Mouse (Mus musculus): ENCODE measurements at regions not wholly inside any gene's neighbourhood (a gene's known extent, or its start where the extent isn't known, plus 50 kb on each side); places are given as distances from the start of the nearest gene placed in this dataset.

- no peak for DNase-seq
Measured at GRCm38 (mm10) chr14:64511300-64511699, 407.2 kb downstream of the Prss52 start.

GRCm38 (mm10) chr14:64512726-64513125, 408.6 kb downstream of the Prss52 start:
- no peak for DNase-seq

DNA sequence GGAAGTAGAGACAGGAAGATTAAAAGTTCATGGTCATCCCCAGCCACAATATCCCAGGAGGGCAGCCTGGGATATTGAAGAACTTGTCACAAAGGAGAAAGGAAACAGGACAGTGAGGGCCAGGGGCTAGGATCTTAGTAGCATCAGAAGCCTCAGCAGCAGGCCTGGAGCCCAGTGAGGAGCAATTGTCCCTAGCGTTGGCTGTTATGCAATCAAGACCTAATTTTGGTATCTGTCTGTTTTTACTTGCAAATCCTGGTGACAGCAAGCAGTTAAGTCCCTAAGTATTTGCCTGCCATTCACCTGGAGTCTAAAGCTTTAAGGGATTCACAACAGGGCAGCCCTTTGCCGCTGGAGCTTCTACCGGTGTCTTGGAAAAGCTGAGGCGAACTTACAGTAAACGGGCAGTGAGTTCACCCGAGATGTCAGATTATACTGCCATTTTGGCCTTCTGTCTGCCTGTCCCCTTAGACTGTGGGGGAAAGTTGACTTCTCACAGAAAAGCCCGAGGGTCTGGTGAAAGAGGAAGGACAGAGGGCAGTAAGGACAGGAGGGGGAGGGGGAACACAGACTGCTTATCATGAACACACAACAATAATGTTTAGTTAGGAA, 413.6 kb downstream of the Prss52 start:
- DNase-seq = no peak

- no peak for DNase-seq
Measured at GRCm38 (mm10) chr14:64524641-64525040, 420.6 kb downstream of the Prss52 start.

DNA sequence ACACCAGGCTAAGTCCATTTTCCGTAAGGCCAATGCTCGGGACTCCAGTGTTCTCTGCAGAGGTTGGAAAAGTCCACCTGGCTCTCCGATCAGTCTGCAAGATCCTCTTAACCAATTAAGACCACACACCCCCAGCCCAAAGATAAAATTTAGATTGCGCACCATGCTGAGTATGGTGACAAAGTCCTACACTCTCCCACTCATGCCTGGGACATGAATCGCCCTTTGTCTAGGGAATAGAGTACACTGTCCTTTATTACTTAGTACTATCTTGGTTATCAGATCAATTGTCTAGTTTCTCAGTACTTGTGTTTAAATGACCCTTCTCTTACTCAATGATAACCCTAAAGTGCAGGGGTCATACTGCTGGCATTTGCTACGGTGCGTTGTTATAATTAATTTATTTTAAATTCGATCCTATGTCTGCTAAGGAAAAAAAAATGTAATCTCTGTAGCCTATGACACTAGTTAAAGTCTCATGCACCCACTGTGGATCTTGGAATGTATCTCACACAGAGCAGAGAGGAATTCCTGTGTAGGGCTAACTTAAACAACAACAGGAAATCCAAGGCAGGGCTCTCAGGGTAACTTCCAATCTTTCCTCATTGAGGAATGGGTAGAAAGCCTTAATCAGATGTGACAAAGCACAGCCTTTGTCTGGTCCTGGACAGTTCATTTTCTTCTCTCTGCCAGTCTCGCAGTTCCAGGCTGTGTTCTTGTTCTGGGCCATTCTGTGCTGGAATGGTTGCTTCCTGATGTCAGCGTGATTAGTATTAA, 421.4 kb downstream of the Prss52 start:
- no peak for DNase-seq

DNA sequence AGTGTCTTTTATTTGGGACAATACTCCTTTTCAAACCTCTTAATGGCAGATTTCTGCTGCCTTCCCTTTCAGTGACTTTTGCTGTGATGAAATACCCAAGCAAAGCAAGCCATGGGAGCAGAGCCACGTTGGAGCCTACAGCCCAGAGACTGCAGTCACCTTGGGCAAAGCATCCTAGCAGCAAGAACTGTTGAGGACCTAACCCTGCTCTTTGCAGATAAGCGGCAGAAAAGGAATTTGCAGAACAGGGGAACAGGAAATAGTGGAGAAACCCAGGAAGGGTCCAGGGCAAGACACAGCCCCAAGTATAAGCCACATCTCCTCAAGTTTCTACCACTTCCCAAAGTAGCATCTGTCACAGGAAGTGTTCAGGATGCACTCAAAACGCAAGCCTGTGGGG, 426.5 kb downstream of the Prss52 start:
- no peak for DNase-seq

- no peak for DNase-seq
Measured at GRCm38 (mm10) chr14:64531221-64531949, 427.3 kb downstream of the Prss52 start.

DNA sequence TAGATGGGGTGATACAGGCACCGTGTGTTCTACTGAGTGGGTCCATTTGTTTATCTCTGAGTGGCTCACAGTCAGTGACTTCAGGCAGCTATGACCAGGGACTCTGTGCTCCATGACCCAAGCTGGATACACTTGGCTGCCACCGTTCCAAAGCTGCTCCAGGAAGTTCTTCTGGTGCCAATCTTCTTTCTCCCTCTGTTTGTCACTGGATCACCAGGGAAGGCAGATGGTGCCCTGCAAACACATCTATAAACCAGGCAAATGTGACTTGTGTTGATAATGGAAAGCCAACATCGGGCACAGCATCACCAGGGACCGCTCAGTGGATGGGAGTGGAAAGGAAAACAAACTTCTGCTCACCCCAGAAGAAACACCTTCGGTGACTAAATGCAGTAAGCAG, 428.3 kb downstream of the Prss52 start:
- DNase-seq = no peak

DNA sequence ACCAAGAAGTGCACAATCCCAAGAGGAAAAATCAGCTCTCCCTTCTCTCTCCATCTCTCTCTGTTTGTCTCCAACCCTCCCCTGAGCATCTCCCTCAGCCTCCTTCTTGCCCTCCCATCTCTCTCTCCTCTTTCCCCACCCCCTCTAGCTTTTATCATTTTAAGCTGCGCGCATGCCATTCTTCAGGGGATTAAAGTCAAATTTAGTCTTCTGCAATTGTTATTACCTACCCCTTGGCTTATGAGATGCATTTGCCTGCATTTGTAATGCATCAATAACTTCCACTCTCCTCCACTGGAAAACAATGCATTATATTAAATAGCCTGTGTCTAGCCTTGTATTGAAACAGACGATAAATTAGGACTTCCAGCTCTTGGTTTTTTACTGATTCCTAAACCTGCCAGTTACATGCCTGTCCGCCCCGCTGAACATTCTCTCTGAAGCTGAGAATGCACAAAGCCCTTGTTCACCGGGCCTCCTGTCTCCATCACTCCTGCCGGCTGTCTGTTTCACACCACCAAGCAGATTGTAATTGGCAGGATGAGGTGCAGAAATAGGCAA, 429.6 kb downstream of the Prss52 start:
- DNase-seq = no peak

DNA sequence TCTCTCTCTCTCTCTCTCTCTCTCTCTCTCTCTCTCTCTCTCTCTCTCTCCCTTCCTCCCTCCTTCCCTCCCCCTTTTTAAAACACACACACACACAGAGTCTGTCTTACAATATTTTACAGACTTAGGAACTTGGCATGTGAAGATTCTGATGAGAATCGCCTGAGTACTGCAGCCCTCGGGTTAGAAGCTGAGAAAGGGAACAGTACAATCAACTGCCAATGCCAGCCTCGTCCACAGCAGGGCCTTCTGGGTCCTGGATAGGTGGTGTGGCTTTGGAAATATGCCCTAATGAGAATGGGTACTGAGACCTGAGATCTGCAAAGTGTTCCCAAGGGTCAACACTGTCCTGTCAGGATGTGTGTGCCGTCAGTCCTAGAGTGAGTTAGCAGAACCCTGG, 430.1 kb downstream of the Prss52 start:
- no peak for DNase-seq

- DNase-seq = no peak
Measured at GRCm38 (mm10) chr14:64539436-64539835, 435.4 kb downstream of the Prss52 start.

- DNase-seq = no peak
Measured at GRCm38 (mm10) chr14:64545056-64545455, 441.0 kb downstream of the Prss52 start.

GRCm38 (mm10) chr14:64546787-64547186, 442.7 kb downstream of the Prss52 start:
- peak; percentile 44 for DNase-seq

DNA sequence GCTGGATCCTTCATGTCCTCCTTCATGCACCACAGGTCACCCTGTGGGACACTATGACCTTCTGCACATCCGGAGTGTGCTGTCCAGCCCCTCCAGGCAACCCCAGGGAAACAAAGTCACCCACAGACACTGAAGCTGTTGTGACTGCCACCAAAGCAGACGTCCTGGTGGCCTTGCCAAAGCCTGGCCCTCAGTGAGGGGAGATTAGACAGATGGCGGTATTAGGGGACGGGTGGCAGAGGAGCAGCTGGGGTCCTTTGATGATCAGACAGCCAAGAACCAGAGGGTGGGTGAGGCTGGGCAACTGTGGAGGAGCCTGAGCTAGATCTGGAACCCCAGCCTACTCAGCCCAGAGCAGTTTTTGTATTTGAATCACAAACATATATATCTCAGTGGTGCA, 448.9 kb downstream of the Prss52 start:
- DNase-seq = no peak

- no peak for DNase-seq
Measured at GRCm38 (mm10) chr14:64556042-64556441, 452.0 kb downstream of the Prss52 start.

GRCm38 (mm10) chr14:64557453-64557852, 453.4 kb downstream of the Prss52 start:
- no peak for DNase-seq

DNA sequence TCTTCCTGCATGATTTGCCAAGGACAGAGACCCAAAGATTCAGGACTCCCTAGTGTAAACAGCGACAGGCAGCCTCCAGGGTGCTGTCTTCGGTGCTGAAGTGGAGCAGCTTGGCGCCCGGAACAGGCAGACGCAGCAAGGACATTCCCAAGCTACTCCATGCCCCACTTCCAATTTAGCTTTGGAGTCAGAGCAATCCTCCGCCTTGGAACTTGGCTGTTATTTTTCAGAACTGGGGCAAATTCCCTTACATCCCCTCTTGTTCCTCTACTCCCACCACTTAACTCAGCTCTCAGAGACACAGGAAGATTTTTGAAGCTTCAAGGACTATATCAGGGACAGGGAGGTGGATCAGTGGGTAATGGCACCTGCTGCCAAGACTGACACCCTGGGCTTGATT, 464.6 kb downstream of the Prss52 start:
- DNase-seq = peak; percentile 14

DNA sequence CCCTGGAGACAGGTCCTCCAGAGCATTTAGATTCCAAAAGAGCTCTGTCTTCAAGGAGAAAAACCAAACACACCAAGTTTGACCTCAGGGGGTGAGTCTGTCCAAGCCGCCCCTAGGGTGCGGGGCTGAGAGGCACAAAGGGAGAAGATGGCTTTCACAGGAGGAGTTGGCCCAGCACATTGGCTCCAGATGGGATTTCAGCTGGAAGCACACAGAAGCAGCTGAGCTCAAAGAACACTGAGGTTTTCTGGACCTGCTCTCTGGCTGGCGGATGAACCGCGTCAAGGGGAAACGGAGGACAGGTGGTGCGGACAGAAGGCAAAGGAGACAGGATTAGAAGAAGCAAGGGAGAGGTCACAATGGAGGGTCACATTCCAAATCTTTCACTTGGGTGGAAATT, 466.9 kb downstream of the Prss52 start:
- DNase-seq = no peak

DNA sequence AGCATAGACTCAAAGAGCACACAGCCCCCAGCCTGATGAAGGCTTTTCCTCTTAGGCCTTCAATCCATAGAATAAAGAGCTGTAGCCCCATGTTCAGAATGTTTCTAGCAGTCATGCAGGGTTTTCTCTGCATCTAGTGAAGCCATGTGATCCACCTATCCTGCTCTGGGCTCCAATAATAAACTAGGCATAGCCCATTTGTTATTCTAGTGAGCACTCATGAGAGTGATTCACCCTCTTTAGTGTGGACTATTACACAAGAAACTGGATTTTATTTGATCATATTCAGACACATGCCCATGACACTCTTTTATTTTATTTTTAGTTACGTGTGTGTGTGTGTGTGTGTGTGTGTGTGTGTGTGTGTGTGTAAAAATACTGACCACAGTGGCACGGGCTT, 468.7 kb downstream of the Prss52 start:
- DNase-seq = no peak

DNA sequence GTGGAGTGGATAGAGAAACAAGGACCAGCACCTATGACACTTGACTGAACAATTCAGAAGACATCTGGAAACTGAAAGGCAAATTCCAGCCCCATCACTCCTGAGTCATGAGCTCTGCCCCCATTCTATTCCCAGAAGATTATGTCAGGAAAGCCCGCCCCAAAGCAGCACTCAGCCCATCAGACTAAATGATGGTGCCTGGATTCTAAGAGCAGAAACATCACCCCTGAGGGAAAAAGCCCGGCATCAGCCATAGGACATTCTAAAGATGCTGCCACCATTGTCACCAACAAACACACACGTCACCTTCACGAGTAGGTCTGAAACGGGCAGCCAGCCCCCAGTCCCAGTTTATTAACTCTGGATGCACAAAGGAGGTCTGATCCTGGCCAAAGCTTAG, 469.7 kb downstream of the Prss52 start:
- DNase-seq = no peak

- DNase-seq = no peak
Measured at GRCm38 (mm10) chr14:64574277-64574676, 470.2 kb downstream of the Prss52 start.

DNA sequence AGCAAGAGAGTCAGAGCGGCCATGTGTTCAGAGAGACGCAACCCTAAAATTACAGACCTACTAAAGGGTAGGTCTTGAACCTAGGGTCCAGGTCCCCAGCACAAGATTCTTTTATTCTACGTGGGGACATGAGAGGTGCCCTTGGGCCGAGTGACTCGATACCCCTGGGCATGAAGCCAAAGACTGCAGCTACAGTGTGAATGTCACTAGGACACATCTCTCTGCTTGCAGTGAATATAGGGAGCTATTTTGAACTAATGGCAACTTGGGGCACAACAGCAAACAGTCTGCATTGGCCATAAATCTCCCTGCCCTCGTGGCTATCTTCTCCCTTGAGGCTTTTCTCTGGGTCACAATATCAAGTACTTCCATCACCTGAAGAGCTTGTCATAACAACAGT, 470.7 kb downstream of the Prss52 start:
- no peak for DNase-seq

GRCm38 (mm10) chr14:64575954-64576353, 471.9 kb downstream of the Prss52 start:
- no peak for DNase-seq

DNA sequence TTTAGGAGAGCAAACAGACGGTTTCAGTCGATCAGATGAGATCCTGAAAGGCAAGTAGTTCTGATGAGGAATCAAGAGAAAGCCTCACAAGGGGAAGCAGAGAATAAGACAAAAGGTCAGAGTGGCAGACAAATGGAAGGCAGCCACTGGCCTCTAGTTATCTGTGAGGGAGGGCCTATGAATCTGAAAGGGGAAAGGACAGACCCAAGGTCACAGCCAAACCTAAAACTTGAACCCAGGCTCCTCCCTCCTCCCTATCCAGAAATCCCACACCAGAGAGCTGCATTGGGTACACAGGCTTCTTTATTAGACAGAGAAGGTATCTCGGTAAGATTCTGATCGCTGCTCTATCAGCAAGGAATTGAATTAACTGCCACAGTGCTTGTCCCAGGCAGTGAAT, 476.0 kb downstream of the Prss52 start:
- DNase-seq = no peak
